Mouse (Mus musculus) left cerebral cortex, adult 9 months (tissue): ENCODE data around the gene Ago3.
A peak's percentile ranks its signal among the peaks of the same experiment; 100 is the strongest.

Experiments used
- DNase-seq, 2 experiments: peaks; one replicate each; pipeline ENCODE4 v3.0.0; 2022; ENCODE audit warnings: low spot score in 2 of 2

The Ago3 gene

DNA sequence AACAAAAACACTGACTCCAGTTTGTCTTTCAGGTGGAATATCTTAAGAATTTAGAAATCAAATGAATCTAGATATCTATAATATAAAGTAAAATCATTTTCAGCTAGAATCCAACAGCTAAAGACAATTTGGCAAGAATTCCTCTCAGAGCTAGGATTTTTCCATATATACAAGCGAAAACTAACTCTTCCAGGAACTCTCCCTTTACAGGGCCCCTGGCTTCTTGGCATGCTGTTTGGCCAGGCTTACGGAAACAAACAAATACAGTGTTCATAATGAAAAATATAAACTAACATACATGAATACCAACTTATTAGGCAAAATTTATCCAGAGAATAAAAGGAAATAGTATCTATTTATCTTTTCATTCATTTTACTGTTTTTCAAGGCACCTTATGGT, 5.5 kb downstream of the Ago3 start:
- DNase-seq: no peak

GRCm38 (mm10) chr4:126415707-126416106, 13.6 kb downstream of the Ago3 start:
- no peak for DNase-seq

DNA sequence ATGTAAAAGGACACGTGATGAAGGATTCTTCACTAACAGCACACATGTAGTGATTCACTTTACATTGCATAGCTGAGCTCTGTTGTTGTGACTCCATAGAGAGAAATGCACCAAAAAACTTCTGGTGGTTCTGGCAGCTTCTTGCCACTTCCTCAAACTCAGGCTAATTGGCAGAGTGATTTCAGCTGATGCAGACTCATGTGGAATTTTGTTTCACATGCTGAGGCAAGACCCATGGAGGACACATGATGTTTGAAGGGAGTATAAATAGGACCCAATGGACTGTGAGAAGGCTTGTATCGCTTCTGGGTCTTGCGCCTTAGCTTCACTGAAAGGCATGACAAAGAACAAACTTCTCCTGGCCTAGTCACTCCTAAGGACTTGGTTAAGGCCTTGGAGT, 16.8 kb downstream of the Ago3 start:
- no peak for DNase-seq

- DNase-seq: no peak
These were observed 57.9 kb downstream of the Ago3 start for GRCm38 (mm10) chr4:126371497-126371896.

- DNase-seq: no peak
These were observed 69.3 kb downstream of the Ago3 start for GRCm38 (mm10) chr4:126360069-126360468.

DNA sequence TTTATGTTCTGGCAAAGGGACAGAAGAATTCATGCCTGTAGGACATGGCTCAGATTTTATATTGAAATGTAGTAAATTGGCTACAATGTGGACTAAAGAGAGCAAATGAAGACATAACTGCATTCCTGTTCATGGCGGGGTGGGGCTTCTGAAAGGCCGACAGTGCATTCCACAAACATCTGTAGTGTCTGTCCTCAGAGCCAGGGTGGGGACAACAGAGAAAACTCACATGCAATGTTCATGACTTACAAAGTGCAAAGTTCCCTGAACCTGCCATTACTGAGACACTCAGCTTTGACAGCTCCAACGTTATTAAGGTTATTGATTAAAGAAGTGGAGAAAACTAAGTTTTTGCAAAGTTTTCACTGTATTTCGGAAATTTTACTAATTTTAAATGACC, 85.9 kb downstream of the Ago3 start:
- DNase-seq: no peak

- DNase-seq: no peak
These were observed 89.9 kb downstream of the Ago3 start for GRCm38 (mm10) chr4:126339461-126339860.

GRCm38 (mm10) chr4:126332358-126332757, 97.0 kb downstream of the Ago3 start:
- no peak for DNase-seq

DNA sequence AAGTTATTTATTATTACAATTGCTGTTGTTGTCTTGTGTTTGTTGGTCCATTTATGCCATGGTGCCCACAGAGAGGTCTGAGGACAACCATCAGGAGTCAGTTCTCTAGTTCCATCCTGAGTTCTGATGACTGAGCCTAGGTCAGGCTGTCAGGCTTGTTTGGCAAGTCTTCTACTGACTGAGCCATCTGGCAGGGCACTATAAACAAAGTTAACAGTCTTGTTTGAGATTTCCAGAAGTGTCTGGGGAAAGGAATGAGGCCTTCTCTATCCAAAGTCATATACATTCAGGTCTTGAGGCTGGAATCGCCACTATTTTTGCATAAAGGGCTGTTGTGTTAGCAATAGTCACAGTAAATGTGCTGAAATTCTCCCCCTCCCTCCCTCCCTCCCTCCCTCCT, 97.6 kb downstream of the Ago3 start:
- no peak for DNase-seq

DNA sequence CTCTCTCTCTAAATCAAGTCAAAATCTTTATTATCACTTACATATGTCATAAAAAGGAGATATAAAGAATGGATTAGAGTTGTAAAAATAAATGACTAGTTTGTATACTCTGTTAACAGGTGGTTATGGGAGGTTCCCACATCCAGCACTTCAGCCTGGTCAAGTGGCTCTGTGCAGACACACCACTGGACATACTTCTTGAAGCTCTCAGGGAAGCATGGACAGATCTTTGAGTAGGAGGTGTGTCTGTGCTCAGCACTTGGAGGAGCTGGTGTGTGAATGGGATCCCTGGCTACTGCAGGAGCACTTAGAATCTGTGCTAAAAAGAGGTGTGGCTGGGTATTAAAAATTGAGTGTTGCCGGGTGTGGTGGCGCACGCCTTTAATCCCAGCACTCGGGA, 99.1 kb downstream of the Ago3 start:
- DNase-seq: no peak

- DNase-seq: no peak
These were observed 103.3 kb downstream of the Ago3 start for GRCm38 (mm10) chr4:126326036-126326435.

DNA sequence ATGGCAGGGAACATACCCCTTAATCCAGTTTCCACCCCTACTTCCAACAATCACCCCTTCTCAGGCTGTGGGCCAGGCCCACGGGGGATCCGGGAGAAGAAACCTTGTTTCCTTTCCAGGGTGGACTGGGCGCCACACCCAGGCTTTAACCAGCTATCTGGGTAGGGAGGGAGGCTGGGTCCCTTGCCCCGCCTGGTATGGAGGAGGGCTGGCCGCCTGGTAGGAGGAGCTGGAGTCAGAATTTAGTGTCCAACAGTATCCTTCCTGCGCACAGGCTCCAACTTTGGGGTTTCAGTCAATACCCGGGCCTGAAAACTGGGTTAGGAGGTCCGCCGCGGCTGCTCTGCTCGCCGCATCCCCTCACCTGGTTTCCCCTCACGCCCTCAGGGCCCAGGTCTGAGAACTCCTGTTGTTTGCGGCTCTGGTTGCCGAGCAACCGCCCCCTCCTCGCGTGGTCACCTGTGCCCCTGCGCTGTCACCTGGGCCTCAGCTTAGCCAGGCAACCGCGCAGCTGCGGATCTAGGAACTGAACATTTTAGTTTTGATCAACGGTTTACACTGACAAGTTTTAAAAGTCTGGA, 104.0 kb downstream of the Ago3 start, which contains the start of gene Tekt2:
Gene Tekt2, minus strand, starts transcription at position 408 of the 581 bp plus-strand sequence.
- DNase-seq: no peak

- no peak for DNase-seq
These were observed 104.5 kb downstream of the Ago3 start for GRCm38 (mm10) chr4:126324861-126325260.

- DNase-seq: no peak
These were observed 106.7 kb downstream of the Ago3 start for GRCm38 (mm10) chr4:126322646-126323045.

- DNase-seq: no peak
These were observed 107.4 kb downstream of the Ago3 start for GRCm38 (mm10) chr4:126321854-126322511.

- DNase-seq: peak; percentile 89 to 98
These were observed 108.1 kb downstream of the Ago3 start, which contains the start of gene Adprhl2 for GRCm38 (mm10) chr4:126321111-126321853. Gene Adprhl2, minus strand, starts transcription at chr4:126321703.

- no peak for DNase-seq
These were observed 109.5 kb downstream of the Ago3 start for GRCm38 (mm10) chr4:126319806-126320205.

GRCm38 (mm10) chr4:126316443-126317040, 112.8 kb downstream of the Ago3 start:
- DNase-seq: no peak

- DNase-seq: no peak
These were observed 113.4 kb downstream of the Ago3 start for GRCm38 (mm10) chr4:126315931-126316330.

DNA sequence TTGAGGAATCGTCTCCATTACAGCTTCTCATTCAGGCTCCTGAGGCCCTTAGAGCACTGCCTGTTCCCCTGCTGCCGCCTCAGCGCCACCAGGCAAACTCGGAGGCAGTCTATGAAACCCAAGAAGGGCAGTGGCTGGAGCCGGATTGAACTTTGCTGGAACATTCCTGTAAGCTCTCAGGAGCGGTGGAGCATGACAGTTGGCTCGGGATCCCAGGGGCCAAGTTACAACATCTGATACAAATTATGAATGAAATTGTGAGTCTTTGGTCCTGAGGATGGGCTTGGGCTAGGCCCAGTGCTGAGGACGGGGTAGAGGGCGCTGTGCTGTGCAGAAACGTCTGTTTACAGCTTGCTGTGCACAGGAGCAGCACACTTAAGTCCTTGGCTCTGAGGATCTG, 115.0 kb downstream of the Ago3 start:
- no peak for DNase-seq

GRCm38 (mm10) chr4:126313202-126313601, 116.2 kb downstream of the Ago3 start:
- no peak for DNase-seq

DNA sequence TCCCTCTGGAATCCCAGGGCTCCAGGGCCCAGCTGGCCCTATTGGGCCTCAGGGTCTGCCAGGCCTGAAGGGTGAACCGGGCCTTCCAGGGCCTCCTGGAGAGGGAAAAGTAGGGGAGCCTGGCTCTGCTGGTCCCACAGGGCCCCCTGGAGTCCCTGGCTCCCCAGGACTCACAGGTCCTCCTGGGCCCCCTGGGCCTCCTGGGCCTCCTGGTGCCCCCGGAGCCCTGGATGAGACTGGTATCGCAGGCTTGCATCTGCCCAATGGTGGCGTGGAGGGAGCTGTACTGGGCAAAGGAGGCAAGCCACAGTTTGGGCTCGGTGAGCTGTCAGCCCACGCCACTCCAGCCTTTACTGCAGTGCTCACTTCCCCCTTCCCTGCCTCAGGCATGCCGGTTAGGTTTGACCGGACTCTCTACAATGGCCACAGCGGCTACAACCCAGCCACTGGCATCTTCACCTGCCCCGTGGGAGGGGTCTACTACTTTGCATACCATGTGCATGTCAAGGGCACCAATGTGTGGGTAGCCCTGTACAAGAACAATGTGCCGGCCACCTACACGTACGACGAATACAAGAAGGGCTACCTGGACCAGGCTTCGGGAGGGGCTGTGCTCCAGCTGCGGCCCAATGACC, 117.7 kb downstream of the Ago3 start:
- no peak for DNase-seq
